Mouse (Mus musculus) heart, embryonic 11.5 days (tissue): ENCODE data around the gene Il31. TPM values are rescaled to one million over a fixed set of nuclear protein-coding genes. Genes with fewer than 3 reads are reported as not detected.

Source experiments
- ATAC-seq: fragments of 200-750 bp; cut with Nextera tagmentation; replicated peaks from 2 replicates; pipeline ENCODE4 v1.8.0; 2017; ENCODE audit warnings: moderate library complexity; ENCODE audit not compliant: insufficient number of reproducible peaks, low FRiP score, low TSS enrichment
- H3K27ac ChIP-seq: fragments of 300-500 bp; sonication (generic); 2 replicates; pipeline ENCODE4 v1.5.1; 2014; ENCODE audit warnings: mild to moderate bottlenecking, low read depth, low read length
- H3K27me3 ChIP-seq: fragments of 300-500 bp; sonication (generic); 2 replicates; pipeline ENCODE4 v1.6.1; 2014; ENCODE audit warnings: mild to moderate bottlenecking, low read length, mixed read lengths; ENCODE audit not compliant: control insufficient read depth, insufficient read depth
- H3K36me3 ChIP-seq: fragments of 300-500 bp; sonication (generic); 2 replicates; pipeline ENCODE4 v1.6.1; 2014; ENCODE audit warnings: mild to moderate bottlenecking, low read length, moderate library complexity, mixed read lengths; ENCODE audit not compliant: control insufficient read depth, insufficient read depth
- H3K4me1 ChIP-seq: fragments of 300-500 bp; sonication (generic); 2 replicates; pipeline ENCODE4 v1.6.1; 2014; ENCODE audit warnings: low read length; ENCODE audit not compliant: control insufficient read depth, insufficient read depth
- H3K4me2 ChIP-seq: fragments of 300-500 bp; sonication (generic); 2 replicates; pipeline ENCODE4 v1.6.1; 2014; ENCODE audit warnings: mild to moderate bottlenecking, moderate library complexity
- H3K4me3 ChIP-seq: fragments of 300-500 bp; sonication (generic); 2 replicates; pipeline ENCODE4 v1.5.1; 2014; ENCODE audit warnings: low read depth, low read length
- H3K9ac ChIP-seq: fragments of 300-500 bp; sonication (generic); 2 replicates; pipeline ENCODE4 v1.6.1; 2014; ENCODE audit warnings: mild to moderate bottlenecking, low read depth, low read length, moderate library complexity
- H3K9me3 ChIP-seq: fragments of 300-500 bp; sonication (generic); replicated peaks from 2 replicates; pipeline ENCODE4 v1.6.1; 2016; ENCODE audit warnings: low read length; ENCODE audit not compliant: control insufficient read depth
- whole genome bisulfite sequencing: fragments of 180-500 bp; shearing (Covaris S2); extraction: QIAGEN DNeasy Blood & Tissue Kit; methylation state at CpG from one replicate; pipeline ENCODE4 v1.1.7; 2014; ENCODE audit not compliant: insufficient replicate concordance; 5-methylcytosine and 5-hydroxymethylcytosine counted together
- polyA plus RNA-seq: library from polyadenylated mRNA; unstranded; fragments of >200 nt; fragmentation: Nextera tagmentation; extraction: Ambion mirVana; gene quantifications from 2 replicates; pipeline ENCODE4 v1.2.1, GENCODE M21; 2014

The Il31 gene
- polyA plus RNA-seq, 1 experiment from 2014 or later, result not detected

DNA sequence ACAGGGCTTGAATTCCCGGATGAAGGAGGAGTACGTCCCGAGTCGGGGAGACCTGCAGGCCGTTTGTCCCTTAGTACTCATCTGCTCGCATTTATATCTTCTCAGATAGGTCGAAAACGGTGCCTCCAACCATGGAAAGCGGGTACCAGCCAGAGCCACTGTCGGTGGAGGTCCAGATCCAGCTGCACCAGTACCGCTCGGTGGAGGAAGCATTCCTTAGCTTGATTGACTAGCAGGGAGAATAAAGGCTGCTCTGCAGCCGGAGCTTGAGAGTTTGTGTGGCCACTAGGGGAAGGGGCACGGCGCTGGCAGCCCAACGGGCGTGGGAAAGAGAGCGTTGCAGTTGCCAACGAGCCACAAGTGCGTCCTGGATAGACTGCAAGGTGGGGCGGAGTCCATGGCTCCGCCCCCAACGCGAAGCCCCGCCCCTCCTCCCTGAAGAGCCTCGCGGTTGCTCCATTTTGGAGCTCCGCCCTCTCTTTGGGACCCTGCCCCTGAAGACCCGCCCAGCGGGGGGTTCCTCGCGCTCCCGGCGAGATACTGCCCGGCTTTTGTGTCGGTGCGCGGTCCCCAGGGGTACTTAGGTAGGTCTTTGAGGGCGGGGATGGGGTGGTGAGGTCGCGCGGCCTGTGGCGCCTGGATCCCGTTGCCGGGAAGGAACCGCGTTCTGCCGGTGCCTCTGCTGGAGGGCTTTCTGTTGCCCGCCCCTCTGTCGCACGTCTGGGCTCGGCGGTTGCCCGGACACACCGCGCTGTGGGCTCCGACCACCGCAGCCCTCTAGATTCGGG lies 18.8 kb upstream of the Il31 start:
- H3K4me2 ChIP-seq, result peak overlapping the region; percentile 87
- 1% methylated on average over 58 of the region's 59 CpGs for WGBS
- H3K4me3 ChIP-seq, result peak overlapping the region; percentile 58
- H3K27ac ChIP-seq, result no peak overlapping the region
- peaks cover 7% of the 10 kb centered on the region; the same call in 1 of the 2 replicates for H3K36me3 ChIP-seq
- peak overlapping the region; percentile 7; the same call in 1 of the 2 replicates for H3K9ac ChIP-seq
- H3K27me3 ChIP-seq, result peaks cover 39% of the 10 kb centered on the region
- peaks cover 7% of the 10 kb centered on the region; the same call in 1 of the 2 replicates for H3K4me1 ChIP-seq
- ATAC-seq, result peak; percentile 84; the same call in 1 of the 2 replicates
- H3K9me3 ChIP-seq, result no peaks in the 10 kb centered on the region

DNA sequence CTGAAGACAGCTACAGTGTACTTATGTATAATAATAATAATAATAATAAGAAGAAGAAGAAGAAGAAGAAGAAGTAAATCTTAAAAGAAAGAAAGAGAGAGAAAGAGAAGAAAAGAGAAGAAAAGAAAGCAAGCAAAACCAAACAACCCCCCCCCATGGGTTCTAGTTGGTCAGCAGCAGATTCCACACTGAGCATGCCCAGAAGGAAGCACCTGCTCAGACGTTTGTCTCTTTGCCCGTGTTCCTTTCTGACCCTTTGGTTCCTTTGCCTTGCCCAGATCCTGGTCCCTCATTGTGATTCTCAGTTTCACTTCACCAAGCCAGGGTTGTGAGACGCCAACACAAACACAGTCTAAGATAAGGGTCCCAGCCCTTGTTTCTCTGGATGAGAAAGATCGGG lies 12.7 kb upstream of the Il31 start:
- H3K9me3 ChIP-seq, result no peaks in the 10 kb centered on the region
- no peak overlapping the region for H3K4me2 ChIP-seq
- no peak for ATAC-seq
- peaks cover 11% of the 10 kb centered on the region; the same call in 1 of the 2 replicates for H3K4me1 ChIP-seq
- H3K4me3 ChIP-seq, result no peak overlapping the region
- H3K27ac ChIP-seq, result no peak overlapping the region
- H3K9ac ChIP-seq, result no peak overlapping the region
- peaks cover 14% of the 10 kb centered on the region for H3K27me3 ChIP-seq
- no peaks in the 10 kb centered on the region for H3K36me3 ChIP-seq
- 73% methylated on average over 4 of the region's 4 CpGs for WGBS

DNA sequence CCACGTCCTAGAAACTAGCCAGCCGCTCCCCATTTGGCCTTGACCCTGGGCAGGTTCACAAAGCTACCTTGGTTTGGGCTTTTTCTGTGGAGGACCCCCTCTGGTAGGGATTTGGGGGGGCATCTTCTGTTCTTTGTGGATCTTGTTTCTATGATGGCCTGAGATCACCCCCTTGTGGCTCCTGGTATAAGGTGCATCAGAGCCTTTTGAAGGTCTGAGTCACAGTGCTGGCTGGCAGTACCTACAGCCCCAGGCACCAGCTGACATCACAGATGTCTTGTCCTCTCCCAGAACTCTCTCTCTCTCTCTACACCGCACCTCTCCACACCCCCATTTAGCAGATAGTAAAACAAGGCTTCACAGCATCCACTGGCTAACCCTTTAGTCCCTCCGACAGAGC lies 10.4 kb upstream of the Il31 start:
- WGBS, result 36% methylated on average over 4 of the region's 4 CpGs

DNA sequence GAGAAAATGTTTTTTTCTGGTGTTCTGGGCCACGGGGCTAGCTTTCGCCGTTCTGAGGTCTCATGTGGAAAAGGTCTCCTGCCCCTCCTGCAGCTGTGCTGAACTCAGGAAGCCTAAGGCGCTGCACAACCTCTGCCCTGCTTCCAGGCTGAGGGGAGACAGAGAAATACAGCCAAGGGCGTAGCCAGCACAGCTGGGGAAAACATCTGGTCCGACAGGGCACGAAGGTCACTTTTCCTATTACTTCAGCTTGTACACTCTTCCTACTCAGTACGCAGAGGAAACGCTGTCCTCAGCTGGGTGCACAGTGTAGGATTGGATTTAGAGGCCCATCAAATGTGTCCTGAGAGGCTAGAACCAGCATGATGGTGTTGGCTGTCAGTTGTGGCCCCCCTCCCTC lies 646 bp upstream of the Il31 start:
- peaks cover 4% of the 10 kb centered on the region for H3K4me1 ChIP-seq
- H3K27ac ChIP-seq, result no peak overlapping the region
- H3K36me3 ChIP-seq, result no peaks in the 10 kb centered on the region
- no peak for ATAC-seq
- WGBS, result 69% methylated on average over 9 of the region's 9 CpGs
- H3K27me3 ChIP-seq, result no peaks in the 10 kb centered on the region
- H3K9me3 ChIP-seq, result no peaks in the 10 kb centered on the region
- H3K4me3 ChIP-seq, result no peak overlapping the region
- H3K4me2 ChIP-seq, result no peak overlapping the region
- no peak overlapping the region for H3K9ac ChIP-seq

More for the DNA sequence above, 10.4 kb upstream of the Il31 start:
- H3K4me2 ChIP-seq, result no peak overlapping the region
- H3K27me3 ChIP-seq, result peaks cover 4% of the 10 kb centered on the region; the same call in 1 of the 2 replicates
- ATAC-seq, result no peak
- no peak overlapping the region for H3K4me3 ChIP-seq
- no peak overlapping the region for H3K9ac ChIP-seq
- no peak overlapping the region for H3K27ac ChIP-seq
- H3K4me1 ChIP-seq, result peaks cover 11% of the 10 kb centered on the region; the same call in 1 of the 2 replicates
- no peaks in the 10 kb centered on the region for H3K9me3 ChIP-seq
- H3K36me3 ChIP-seq, result no peaks in the 10 kb centered on the region

DNA sequence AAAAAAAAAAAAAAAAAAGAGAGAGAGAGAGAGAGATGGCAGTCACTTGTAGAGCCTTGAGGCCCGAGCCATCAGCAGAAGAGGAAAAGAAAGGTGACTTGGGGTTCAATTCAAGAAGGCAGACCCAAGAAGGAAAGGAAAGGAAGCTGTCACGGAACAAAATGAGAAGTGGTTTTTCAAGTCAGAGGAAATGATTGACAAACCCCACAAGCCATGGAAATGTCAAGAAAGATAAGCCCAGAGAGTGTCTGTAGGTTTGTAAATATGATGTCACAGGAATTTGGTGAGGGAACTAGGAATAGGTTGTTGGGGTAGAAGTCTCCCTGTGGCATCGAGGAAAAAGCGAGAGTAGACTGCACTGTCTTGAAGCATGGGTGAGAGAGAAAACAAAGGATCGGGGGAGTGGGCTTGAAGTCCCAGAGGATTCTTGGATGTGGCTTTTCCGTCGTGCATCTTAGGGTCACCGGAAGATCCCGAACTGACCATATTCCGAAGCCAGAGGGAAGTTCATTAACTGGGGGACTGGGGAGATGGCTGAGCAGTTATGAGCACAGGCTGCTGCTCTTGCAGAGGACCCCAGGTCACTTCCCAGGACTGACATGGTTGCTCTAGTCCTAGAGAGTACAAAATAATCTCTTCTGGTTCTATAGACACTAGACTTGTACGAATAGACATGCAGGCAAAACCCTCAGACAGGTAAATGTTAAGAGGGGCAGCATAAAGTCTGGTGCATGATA lies 1.5 kb downstream of the Il31 start:
- Histone ChIP-seq H3K9me3 (no peaks in the 10 kb centered on the region), H3K27me3 (no peaks in the 10 kb centered on the region), H3K27ac (no peak overlapping the region), H3K4me2 (no peak overlapping the region), H3K4me1 (peaks cover 4% of the 10 kb centered on the region), H3K9ac (no peak overlapping the region), H3K4me3 (no peak overlapping the region), H3K36me3 (no peaks in the 10 kb centered on the region)
- no peak for ATAC-seq
- WGBS, result 73% methylated on average over 11 of the region's 11 CpGs

DNA sequence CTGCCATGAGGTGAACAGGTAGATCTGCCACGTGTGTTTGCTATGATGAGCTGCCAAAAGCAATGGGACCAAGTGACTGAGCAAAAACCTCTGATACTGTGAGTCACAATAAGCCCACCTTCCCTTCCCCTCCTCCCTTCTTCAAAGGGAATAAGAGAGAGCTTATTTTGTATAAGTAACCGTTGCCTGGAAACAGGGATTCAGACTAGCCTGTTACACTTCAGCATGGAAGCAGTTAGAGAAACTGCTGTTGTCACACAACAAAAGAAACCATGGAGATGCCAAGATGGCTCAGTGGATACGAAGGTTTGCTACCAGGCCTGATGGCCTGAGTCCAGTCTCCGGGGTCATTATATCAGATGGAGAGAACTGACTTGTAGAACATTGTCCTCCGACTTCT lies 15.5 kb downstream of the Il31 start:
- no peak overlapping the region for H3K4me3 ChIP-seq
- 82% methylated on average over 5 of the region's 5 CpGs for WGBS
- peaks cover 5% of the 10 kb centered on the region; the same call in 1 of the 2 replicates for H3K4me1 ChIP-seq
- no peaks in the 10 kb centered on the region for H3K9me3 ChIP-seq
- no peak for ATAC-seq
- H3K27ac ChIP-seq, result no peak overlapping the region
- H3K9ac ChIP-seq, result no peak overlapping the region
- H3K36me3 ChIP-seq, result no peaks in the 10 kb centered on the region
- H3K4me2 ChIP-seq, result no peak overlapping the region
- no peaks in the 10 kb centered on the region for H3K27me3 ChIP-seq

DNA sequence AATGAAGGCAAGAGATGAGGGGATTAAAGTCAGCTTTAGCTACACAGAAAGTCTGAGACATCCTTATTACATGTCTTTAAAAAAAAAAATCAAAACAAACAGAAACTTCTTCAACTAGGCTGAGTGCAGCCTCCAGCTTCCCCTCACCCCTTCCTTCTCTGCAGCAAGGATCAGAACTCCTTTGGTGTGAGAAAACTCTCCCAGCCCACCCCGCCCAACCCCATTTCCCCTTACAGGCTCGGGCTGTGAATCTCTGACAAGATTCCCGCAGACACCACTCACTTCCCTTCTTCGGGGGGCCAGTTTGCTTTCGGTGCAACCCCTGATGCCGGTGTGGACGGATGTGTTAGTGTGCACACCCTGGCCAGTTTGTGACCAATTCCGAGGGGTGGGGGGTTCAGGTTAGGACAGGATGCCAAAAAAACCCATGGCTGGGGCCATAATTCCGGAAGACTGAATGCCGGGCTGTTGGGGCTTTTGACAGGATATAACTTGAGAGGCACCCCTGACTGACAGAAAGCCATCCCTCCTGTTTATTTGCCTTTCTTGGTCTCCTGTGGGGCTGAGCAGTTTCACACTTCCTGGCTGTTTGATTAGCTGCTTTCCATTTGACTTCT lies 18.4 kb downstream of the Il31 start:
- 11% methylated on average over 10 of the region's 10 CpGs for WGBS
- no peaks in the 10 kb centered on the region for H3K27me3 ChIP-seq
- ATAC-seq, result no peak
- peak overlapping the region; percentile 43; the same call in 1 of the 2 replicates for H3K27ac ChIP-seq
- no peaks in the 10 kb centered on the region for H3K36me3 ChIP-seq
- H3K9me3 ChIP-seq, result no peaks in the 10 kb centered on the region
- H3K4me1 ChIP-seq, result peaks cover 5% of the 10 kb centered on the region; the same call in 1 of the 2 replicates
- peak overlapping the region; percentile 58 for H3K4me2 ChIP-seq
- H3K4me3 ChIP-seq, result peak overlapping the region; percentile 13; the same call in 1 of the 2 replicates
- no peak overlapping the region for H3K9ac ChIP-seq

DNA sequence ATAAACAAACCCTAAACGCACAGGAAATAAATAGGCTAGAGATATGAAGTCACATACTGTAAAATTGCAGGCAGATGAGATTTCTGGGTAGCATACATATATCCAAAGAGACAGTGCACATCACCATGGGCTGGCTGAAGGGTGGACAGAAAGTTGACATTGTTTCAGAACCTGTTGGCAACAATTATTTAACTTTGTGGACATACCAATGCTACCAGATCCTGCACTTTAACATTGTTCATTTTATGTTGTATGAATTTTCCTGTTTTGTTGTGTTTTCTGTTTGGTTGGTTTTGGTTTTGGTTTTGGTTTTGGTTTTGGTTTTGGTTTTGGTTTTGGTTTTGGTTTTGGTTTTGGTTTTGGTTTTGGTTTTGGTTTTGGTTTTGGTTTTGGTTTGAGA lies 24.7 kb downstream of the Il31 start:
- H3K9ac ChIP-seq, result no peak overlapping the region
- no peaks in the 10 kb centered on the region for H3K4me1 ChIP-seq
- H3K4me3 ChIP-seq, result no peak overlapping the region
- WGBS, result 76% methylated on average over 1 of the region's 1 CpGs
- no peak overlapping the region for H3K27ac ChIP-seq
- no peaks in the 10 kb centered on the region for H3K9me3 ChIP-seq
- H3K36me3 ChIP-seq, result no peaks in the 10 kb centered on the region
- H3K27me3 ChIP-seq, result no peaks in the 10 kb centered on the region
- H3K4me2 ChIP-seq, result no peak overlapping the region
- no peak for ATAC-seq
